Mouse (Mus musculus): Measurements from ENCODE around the gene Nol9.

Nol9 gene

DNA sequence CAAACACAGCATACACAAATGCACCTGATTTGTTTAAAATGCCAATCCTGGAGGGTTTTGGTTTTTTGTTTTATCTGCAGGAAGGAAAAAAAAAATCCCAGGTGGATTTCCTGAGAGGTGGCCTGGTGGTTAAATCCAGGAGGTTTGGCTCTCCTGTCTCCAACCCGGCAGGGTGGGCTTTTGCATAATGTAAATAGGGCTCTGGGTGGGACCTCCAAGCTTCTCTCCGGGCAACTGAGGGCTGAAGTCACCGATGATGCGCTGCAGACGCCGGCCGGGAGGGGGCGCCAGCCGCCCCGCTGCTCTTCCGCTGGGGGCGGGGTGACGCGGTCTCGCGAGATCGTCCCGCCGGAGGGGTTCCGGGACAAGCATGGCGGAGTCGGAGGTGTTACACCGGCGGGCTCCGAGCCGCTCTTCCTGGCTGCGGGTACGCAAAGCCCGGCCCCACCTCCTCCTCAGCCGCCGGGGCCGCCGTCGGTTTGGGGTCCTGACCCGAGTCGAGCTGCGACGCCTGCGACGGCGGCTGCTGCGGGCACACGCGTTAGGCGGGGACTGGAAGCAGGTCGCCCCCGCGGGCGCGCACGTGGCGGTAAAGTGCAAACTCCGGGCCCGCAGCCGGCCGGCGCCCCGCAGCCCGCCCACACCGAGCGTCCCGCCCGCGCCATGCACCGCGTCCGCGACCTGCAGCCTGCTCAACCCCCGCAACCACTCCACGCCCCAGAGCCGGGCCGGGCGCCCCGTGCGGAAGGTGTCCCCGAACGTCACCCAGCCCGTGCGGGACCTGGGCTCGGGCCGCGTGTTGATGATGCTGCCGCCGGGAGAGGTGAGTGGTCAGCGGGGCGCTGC, at the start of gene Nol9:
Nol9 (plus strand) TSS at position 337 of the 846 bp plus-strand sequence.
- in situ Hi-C loops (cut with MboI; ENCODE audit: low pct_unique_long_range_greater_than_20kb in 1 of 2, low sequenced_read_pairs in 2 of 2, unreplicated experiment in 1 of 2), result no loop called here

DNA sequence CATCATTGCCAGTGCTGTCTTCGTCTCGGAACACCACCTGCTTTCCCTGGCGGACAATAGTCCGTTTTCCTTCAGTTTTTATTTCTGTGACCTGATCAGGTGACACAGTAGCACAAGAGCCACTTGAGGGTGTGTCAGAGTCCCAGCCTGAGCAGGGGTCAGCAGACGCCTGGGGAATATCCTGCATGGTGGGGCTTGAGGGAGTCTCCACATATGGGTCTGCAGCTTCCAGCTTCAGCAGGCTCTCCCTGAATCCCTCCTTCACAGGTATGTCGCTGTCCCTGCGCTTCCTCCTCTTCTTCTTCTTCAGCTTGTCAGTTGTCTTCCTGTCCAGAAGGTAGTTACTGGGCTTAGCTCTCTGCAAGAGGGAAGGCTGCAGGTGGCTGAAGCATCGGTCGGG, 47.0 kb upstream of the Nol9 start:
- in situ Hi-C loops (cut with MboI; ENCODE audit: low pct_unique_long_range_greater_than_20kb in 1 of 2, low sequenced_read_pairs in 2 of 2, unreplicated experiment in 1 of 2), result no loop called here

- in situ Hi-C loops (cut with MboI; ENCODE audit: low pct_unique_long_range_greater_than_20kb in 1 of 2, low sequenced_read_pairs in 2 of 2, unreplicated experiment in 1 of 2), result no loop called here
Measured at GRCm38 (mm10) chr4:151993035-151993434, 46.1 kb upstream of the Nol9 start.

GRCm38 (mm10) chr4:151994228-151995171, 44.6 kb upstream of the Nol9 start:
- in situ Hi-C loops (cut with MboI; ENCODE audit: low pct_unique_long_range_greater_than_20kb in 1 of 2, low sequenced_read_pairs in 2 of 2, unreplicated experiment in 1 of 2), result no loop called here

DNA sequence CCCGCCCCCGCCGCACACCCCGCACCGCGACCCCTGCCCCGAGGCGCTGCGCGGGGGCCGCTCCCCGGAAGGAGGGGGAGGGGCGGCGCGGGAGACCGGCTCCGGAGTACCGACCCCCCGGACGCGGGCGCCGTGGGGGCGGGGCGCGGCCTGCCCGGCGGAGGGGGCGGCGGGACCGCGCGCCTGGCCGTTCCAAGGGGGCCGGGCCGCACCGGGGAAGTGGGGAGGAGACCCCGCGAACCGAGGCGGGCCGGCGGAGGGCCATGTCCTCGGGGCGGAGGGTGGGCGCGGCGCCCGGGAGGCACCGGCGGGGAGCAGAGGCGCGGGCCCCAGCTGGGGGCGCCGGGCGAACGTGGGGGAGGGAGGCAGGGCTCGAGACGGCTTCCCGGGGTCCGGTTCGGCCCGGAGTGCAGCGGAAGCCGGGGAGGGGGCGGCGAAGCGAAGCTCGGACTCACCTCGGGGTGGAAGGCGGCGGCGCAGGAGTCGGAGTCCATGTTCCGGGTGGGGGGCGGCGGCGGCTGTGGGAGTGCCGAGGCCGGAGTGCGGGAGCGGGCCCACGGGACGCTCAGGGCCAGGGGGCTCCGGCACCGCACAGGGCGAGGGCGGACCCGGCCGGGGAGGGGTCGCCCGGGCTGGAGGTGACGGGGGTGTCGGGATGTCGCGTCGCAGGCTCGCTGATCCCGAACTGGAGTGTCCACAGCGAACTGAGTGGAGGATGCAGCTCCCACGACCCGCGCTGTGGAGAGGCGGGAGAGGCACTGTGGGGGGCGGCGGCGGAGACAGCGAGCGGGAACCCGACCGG, 43.5 kb upstream of the Nol9 start:
- in situ Hi-C loops (cut with MboI; ENCODE audit: low pct_unique_long_range_greater_than_20kb in 1 of 2, low sequenced_read_pairs in 2 of 2, unreplicated experiment in 1 of 2), result no loop called here

- in situ Hi-C loops (cut with MboI; ENCODE audit: low pct_unique_long_range_greater_than_20kb in 1 of 2, low sequenced_read_pairs in 2 of 2, unreplicated experiment in 1 of 2), result no loop called here
Measured at GRCm38 (mm10) chr4:151996173-151996950, 42.8 kb upstream of the Nol9 start, which contains the start of gene Phf13. Gene Phf13, minus strand, starts transcription at chr4:151996258.

GRCm38 (mm10) chr4:151996951-151997222, 42.2 kb upstream of the Nol9 start:
- in situ Hi-C loops (cut with MboI; ENCODE audit: low pct_unique_long_range_greater_than_20kb in 1 of 2, low sequenced_read_pairs in 2 of 2, unreplicated experiment in 1 of 2), result no loop called here

DNA sequence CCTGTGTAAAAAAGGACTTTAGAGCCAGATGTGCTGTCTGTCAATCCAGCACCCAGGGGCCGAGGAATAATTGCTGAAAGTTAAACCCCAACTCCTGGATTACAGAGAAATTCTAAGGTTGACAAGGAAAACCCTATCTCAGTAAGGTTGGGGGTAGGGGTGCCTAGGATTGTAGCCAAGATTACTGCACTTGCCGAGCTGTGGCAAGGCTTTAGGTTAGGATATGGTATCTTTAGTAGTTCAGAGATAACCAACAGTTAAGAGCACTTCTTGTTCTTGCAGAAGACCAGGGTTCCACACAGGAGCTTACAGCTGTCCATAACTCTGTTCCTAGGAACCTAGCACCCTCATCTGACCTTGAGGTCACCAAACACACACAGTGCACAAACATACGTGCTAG, 41.4 kb upstream of the Nol9 start:
- in situ Hi-C loops (cut with MboI; ENCODE audit: low pct_unique_long_range_greater_than_20kb in 1 of 2, low sequenced_read_pairs in 2 of 2, unreplicated experiment in 1 of 2), result no loop called here

DNA sequence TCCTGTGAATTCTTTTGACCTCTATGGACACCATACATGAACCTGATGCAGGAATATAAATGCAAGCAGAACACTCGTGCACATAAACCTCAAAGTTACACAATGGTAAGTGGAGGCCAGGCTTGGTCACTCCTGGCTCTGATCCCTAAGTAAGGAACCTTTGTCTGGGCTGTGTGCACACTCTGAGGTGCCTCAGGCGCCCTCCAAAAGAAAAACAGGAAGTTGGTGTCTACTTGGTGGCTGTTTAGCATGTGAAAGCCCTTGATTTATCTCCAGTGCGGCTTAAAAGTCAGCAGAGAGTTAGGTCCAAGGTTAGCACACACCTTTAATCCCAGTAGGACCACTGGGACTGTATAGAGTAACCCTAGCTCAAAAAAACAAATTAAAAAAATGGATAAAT, 39.6 kb upstream of the Nol9 start:
- in situ Hi-C loops (cut with MboI; ENCODE audit: low pct_unique_long_range_greater_than_20kb in 1 of 2, low sequenced_read_pairs in 2 of 2, unreplicated experiment in 1 of 2), result no loop called here

GRCm38 (mm10) chr4:152000906-152001305, 38.2 kb upstream of the Nol9 start:
- in situ Hi-C loops (cut with MboI; ENCODE audit: low pct_unique_long_range_greater_than_20kb in 1 of 2, low sequenced_read_pairs in 2 of 2, unreplicated experiment in 1 of 2), result no loop called here

- in situ Hi-C loops (cut with MboI; ENCODE audit: low pct_unique_long_range_greater_than_20kb in 1 of 2, low sequenced_read_pairs in 2 of 2, unreplicated experiment in 1 of 2), result no loop called here
Measured at GRCm38 (mm10) chr4:152001335-152001734, 37.8 kb upstream of the Nol9 start.

GRCm38 (mm10) chr4:152002063-152002462, 37.1 kb upstream of the Nol9 start:
- in situ Hi-C loops (cut with MboI; ENCODE audit: low pct_unique_long_range_greater_than_20kb in 1 of 2, low sequenced_read_pairs in 2 of 2, unreplicated experiment in 1 of 2), result no loop called here

DNA sequence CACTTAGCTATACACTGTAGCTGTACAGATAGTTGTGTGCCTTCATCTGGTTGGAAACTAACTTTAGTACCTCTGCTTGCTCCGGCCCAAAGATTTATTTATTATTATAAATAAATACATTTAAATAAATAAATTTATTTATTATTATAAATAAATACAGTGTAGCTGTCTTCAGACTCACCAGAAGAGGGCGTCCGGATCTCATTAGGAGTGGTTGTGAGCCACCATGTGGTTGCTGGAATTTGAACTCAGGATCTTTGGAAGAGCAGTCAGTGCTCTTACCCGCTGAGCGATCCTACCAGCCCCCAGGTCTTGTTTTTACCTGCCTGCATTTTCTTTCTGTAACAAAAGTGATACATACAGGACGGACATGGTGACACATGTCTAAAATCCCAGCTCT, 33.0 kb upstream of the Nol9 start:
- in situ Hi-C loops (cut with MboI; ENCODE audit: low pct_unique_long_range_greater_than_20kb in 1 of 2, low sequenced_read_pairs in 2 of 2, unreplicated experiment in 1 of 2), result no loop called here

DNA sequence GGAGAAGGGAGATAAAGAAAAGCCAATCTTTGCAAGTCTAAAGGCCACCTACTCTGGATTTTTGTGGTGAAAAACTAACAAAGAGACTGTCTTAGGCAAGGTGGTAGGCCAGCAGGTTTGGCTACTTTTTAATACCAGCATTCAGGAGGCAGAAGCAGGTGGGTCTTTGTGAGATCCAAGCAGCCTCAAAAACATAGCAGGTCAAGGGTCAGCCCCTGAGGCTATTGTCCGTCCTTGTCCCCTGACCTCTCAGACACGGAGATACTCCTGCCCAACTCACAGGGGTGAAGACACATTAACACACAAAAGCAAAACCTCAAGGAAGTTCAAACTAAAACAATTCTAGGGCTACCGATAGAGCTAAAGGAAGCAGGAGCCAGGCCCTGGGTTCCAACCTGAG, 32.3 kb upstream of the Nol9 start:
- in situ Hi-C loops (cut with MboI; ENCODE audit: low pct_unique_long_range_greater_than_20kb in 1 of 2, low sequenced_read_pairs in 2 of 2, unreplicated experiment in 1 of 2), result no loop called here

DNA sequence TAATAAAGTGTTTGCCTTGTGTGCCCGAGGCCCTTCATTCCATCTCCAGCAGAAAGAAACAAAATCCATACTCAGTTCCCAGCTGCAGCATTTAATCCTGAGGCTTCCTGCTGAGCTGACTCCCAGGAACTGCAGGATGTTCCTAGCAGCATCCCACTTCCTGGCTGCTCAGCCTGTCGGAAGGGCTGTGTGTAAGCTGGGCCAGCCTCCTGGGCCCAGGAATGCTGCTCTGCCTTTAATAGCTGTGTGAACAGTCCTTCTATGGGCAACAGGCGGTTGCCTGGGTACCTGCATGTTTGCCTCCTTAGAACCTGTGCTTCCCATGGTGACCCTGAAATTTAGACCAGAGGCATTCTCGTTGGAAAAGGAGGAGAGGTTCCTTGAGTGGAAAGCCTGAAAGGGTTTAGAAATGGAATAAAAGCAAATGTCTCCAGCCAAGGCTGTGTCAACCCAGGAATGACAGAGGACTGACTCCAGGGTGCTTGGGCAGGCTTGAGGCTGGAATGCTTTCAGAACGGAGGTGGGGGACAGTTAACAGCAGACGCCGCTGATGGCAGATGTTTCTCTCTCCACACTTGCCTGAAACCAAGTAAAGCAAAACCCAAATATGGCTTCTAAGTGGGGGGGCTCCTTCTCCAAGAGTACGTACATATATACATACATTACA, 31.5 kb upstream of the Nol9 start:
- in situ Hi-C loops (cut with MboI; ENCODE audit: low pct_unique_long_range_greater_than_20kb in 1 of 2, low sequenced_read_pairs in 2 of 2, unreplicated experiment in 1 of 2), result no loop called here

DNA sequence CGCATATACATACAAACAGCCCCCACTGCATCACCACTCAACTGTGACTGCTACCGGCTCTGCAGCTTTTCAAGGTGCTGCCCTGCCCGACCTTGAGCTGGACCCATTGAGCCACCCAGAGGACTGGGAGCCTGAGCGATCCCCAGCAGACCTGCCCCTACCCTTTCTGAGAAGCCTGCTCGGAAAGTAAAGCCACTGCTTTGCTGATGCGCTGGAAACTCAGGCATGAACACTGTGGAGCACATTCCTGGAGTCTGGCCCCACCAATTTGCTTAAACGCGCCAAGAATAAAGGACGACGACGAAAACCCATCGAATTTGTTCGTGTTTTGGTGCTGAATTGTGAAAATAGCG, 31.0 kb upstream of the Nol9 start:
- in situ Hi-C loops (cut with MboI; ENCODE audit: low pct_unique_long_range_greater_than_20kb in 1 of 2, low sequenced_read_pairs in 2 of 2, unreplicated experiment in 1 of 2), result no loop called here

DNA sequence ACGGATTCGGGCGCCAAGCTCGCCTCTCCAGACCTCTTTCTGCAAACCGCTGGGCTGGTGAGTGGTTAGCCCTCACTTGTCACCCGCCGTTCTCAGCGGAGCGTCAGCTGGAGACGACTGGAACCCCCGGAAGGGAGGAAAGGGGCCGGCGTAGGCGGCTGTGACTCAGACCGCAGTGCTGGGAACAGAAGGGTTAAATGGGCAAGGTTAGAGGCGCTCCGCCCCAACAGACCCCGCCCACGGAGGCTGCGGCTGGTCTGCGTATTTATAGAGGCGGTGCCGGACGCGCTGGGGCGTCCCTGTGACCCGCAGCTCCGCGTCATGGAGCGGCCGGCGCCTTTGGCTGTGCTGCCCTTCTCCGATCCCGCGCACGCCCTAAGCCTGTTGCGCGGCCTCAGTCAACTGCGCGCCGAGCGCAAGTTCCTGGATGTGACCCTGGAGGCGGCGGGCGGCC, 30.5 kb upstream of the Nol9 start, which contains the start of gene Klhl21:
Klhl21 (plus strand) TSS at position 182 of the 454 bp plus-strand sequence.
- in situ Hi-C loops (cut with MboI; ENCODE audit: low pct_unique_long_range_greater_than_20kb in 1 of 2, low sequenced_read_pairs in 2 of 2, unreplicated experiment in 1 of 2), result no loop called here
